Mouse (Mus musculus): ENCODE results near the gene Mroh9. TPM values are rescaled to one million over a fixed set of nuclear protein-coding genes. Genes with fewer than 3 reads are reported as not detected.

Mroh9 gene
- total RNA-seq, 4 experiments from 2014 or later: not detected

DNA sequence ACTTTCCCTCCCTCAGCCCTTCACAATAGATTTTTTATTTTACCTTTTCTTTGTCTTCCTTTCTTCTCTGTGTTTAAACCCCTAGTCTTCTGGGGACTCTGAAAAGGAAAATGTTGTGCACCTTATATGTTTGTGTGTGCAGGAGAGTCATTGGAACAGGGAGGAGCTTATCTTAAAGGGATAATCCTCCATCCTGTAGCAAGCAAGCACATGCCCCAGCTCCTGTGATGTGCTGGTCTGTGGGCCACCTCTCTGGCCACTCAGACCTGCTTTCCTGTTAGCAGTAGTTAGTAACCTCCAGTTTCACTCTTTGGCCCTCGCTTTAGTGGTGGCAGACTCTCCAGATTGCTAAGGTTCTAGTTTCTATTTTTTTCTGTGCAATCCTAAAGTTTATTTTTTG is 101.0 kb downstream of the Mroh9 start, which contains the start of gene Fmo3:
Fmo3 (minus strand) TSS at position 101 of the 400 bp plus-strand sequence.
- DNase-seq (ENCODE audit: low spot score in 2 of 2): no peak

Other genes starting within 250 kb of the Mroh9 start
- gene Fmo1, start 219.1 kb downstream of the Mroh9 start, total RNA-seq (2022): 10 to 100 TPM in 3 of 4 experiments, 1 to 10 TPM in 1; 10.0 to 11.0 (median 10.5) TPM
- 1 to 10 TPM; 3.6 to 9.4 (median 6.0) TPM for gene Fmo2, start 186.9 kb downstream of the Mroh9 start, total RNA-seq (2022)
- gene Fmo6, start 148.2 kb downstream of the Mroh9 start, total RNA-seq (2022): not detected
- gene Fmo3, start 101.1 kb downstream of the Mroh9 start, total RNA-seq (2022): not detected
- 1 to 10 TPM; 5.3 to 6.9 (median 5.7) TPM for gene Prrx1, start 228.0 kb upstream of the Mroh9 start, total RNA-seq (2022)

All from layer of hippocampus, adult 8-10 months (tissue).